Mouse (Mus musculus) thymus, postnatal 14 days (tissue): ENCODE data around the gene Gopc.
"Not testable (repeated sequence)": the region's sequence is repeated elsewhere in the genome, so short reads cannot be mapped to it uniquely, and the experiment has no call there.

Experiments used
- DNase-seq: peaks from one replicate; pipeline ENCODE4 v3.0.0; 2021

Gene Gopc

GRCm38 (mm10) chr10:52384823-52385610 lies 3.1 kb upstream of the Gopc start:
- peak; percentile 36 for DNase-seq

GRCm38 (mm10) chr10:52383522-52383921 lies 1.6 kb upstream of the Gopc start:
- no peak for DNase-seq

GRCm38 (mm10) chr10:52383022-52383421 lies 1.1 kb upstream of the Gopc start:
- no peak for DNase-seq

- peak; percentile 48 for DNase-seq
Observed at GRCm38 (mm10) chr10:52381321-52381801, 563 bp downstream of the Gopc start.

GRCm38 (mm10) chr10:52377813-52378212 lies 4.1 kb downstream of the Gopc start:
- no peak for DNase-seq

GRCm38 (mm10) chr10:52376422-52376821 lies 5.5 kb downstream of the Gopc start:
- DNase-seq = no peak

- no peak for DNase-seq
Observed at GRCm38 (mm10) chr10:52374651-52375050, 7.3 kb downstream of the Gopc start.

GRCm38 (mm10) chr10:52373834-52374233 lies 8.1 kb downstream of the Gopc start:
- no peak for DNase-seq

GRCm38 (mm10) chr10:52368376-52368775 lies 13.5 kb downstream of the Gopc start:
- DNase-seq = no peak

- no peak for DNase-seq
Observed at GRCm38 (mm10) chr10:52360862-52361609, 20.9 kb downstream of the Gopc start.

- DNase-seq = no peak
Observed at GRCm38 (mm10) chr10:52360241-52360735, 21.6 kb downstream of the Gopc start.

- DNase-seq = no peak
Observed at GRCm38 (mm10) chr10:52358467-52358866, 23.5 kb downstream of the Gopc start, which contains the start of gene Gm26741. Gene Gm26741 (plus strand): TSS chr10:52358767.

- DNase-seq = no peak
Observed at GRCm38 (mm10) chr10:52353184-52353583, 28.7 kb downstream of the Gopc start.

GRCm38 (mm10) chr10:52343324-52343723 lies 38.6 kb downstream of the Gopc start:
- DNase-seq = not testable (repeated sequence)

GRCm38 (mm10) chr10:52331007-52331406 lies 50.9 kb downstream of the Gopc start:
- peak; percentile 34 for DNase-seq

- DNase-seq = no peak
Observed at GRCm38 (mm10) chr10:52321918-52322317, 60.0 kb downstream of the Gopc start.

GRCm38 (mm10) chr10:52319506-52320286 lies 62.2 kb downstream of the Gopc start:
- no peak for DNase-seq

GRCm38 (mm10) chr10:52309196-52309595 lies 72.7 kb downstream of the Gopc start:
- DNase-seq = no peak

- no peak for DNase-seq
Observed at GRCm38 (mm10) chr10:52304574-52304973, 77.3 kb downstream of the Gopc start.

- DNase-seq = no peak
Observed at GRCm38 (mm10) chr10:52302271-52302670, 79.7 kb downstream of the Gopc start.

GRCm38 (mm10) chr10:52301766-52302165 lies 80.2 kb downstream of the Gopc start:
- DNase-seq = no peak

- DNase-seq = not testable (repeated sequence)
Observed at GRCm38 (mm10) chr10:52298568-52298967, 83.4 kb downstream of the Gopc start.

- DNase-seq = no peak
Observed at GRCm38 (mm10) chr10:52295934-52296333, 86.0 kb downstream of the Gopc start.
